Mouse (Mus musculus) embryo, embryonic 10.5 days (tissue): ENCODE measurements at regions not wholly inside any gene's neighbourhood (a gene's known extent, or its start where the extent isn't known, plus 50 kb on each side); places are given as distances from the start of the nearest gene placed in this dataset.

ENCODE experiments used
- DNase-seq: peaks from one replicate; pipeline ENCODE4 v3.0.0-alpha.2; 2015; ENCODE audit warnings: low spot score

DNA sequence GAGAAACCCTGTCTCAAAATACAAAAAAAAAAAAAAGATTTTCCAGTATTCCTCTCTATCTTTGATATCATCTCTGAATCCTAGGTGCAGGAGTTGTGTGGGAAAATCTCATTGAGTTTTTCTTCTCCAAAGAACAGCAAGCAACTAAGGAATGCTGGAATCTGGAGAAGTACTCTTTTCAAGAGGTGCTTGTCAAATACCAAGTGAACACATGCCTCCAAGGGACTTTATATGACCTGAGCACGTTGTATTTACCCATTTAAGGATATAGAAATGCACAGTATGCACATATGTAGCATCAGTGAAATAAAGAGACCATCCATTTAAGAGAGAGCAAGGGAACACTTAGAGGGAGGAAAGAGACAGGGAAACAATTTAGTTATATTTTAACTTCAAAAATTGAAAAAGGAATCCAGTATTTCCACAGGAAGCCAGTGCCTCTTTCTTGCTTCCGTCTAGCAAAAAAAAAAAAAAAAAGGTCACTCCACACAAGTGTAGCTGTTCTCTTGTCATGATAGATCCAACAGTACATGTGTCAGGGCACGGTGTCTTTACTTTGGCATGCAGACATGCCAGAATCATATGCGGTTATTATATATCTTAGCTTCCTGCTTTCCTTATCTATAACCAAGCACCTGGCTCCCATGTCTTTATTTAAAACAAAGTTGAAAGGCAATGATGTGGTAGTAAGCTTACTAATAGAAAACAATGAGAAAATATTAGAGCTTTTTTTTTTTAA lies 212.1 kb upstream of the Etaa1 start:
- no peak for DNase-seq

DNA sequence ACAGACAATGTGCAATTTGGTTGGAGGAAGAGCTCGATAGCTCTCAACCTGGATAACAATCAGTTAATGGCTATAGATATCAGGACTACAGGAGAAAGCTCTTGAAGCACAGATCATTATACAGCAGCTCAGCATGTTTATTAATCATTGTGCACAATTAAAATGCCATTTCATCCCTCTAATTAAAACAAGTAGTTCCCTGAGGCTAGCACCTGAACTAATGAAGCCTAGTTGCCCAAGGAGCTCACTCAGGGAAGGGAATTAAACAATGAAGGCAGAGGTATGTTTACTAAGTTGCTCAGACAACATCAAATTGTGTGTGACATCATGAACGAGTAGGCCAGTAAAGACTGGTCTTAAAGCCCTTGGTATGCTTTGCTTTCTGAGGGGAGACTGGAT lies 210.3 kb upstream of the Etaa1 start:
- DNase-seq, result no peak

DNA sequence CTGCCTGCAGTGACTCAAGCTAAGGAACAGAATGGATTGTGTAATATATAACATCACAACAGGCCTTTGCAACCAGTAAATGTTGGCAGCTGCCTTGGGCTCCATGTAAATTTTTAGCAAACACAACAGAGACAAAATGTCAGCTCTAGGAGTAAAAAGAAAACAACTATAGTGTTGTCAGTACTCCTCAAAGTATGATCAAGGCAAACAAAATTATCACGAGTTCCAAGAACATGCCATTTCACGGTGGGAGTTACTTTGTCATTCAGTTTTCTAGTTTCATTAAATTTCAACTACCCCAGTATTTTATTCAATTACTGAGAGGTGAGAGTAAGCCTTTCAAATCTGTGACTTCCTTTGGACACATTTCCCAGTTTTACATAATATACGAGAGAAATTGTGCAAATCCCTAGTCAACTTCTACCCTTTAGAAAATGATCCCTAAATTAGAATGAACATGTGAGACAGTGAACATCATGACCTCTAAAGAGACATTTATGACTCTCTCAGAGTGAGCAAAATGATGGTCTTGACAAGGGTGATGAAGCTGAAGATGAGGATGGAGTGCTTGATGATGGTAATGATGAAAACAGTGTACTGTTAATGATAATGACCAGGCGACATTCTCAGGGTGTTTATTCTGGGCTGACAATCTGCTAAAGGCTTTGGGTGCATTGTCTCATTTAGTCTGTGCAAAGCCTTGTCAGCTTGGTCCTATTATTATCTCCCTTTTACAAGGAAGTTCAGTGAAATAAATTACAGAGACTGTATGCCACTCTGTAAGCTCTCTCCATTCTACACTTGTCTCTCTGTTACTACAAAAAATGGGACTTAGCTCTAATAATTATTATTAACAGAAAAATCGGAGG lies 209.7 kb upstream of the Etaa1 start:
- DNase-seq, result no peak

DNA sequence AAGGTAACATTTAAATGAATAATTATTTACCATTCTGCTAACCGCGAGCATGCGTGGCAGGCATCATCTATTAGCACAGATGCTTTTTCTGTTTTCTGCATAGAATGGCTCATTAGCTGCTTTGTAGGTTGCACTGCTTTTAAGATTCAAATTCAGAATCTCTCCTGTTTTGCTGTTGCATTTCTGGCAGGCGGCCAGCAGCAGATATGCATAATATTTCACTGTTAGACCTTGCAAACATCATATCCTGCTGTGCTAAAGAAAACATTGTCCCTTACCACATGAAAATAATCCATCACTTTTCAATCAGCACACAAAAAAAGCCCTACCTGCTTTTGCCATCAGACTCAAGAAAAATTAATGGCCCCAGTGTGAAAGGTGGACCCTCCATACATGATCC lies 202.8 kb upstream of the Etaa1 start:
- DNase-seq, result peak; percentile 18

DNA sequence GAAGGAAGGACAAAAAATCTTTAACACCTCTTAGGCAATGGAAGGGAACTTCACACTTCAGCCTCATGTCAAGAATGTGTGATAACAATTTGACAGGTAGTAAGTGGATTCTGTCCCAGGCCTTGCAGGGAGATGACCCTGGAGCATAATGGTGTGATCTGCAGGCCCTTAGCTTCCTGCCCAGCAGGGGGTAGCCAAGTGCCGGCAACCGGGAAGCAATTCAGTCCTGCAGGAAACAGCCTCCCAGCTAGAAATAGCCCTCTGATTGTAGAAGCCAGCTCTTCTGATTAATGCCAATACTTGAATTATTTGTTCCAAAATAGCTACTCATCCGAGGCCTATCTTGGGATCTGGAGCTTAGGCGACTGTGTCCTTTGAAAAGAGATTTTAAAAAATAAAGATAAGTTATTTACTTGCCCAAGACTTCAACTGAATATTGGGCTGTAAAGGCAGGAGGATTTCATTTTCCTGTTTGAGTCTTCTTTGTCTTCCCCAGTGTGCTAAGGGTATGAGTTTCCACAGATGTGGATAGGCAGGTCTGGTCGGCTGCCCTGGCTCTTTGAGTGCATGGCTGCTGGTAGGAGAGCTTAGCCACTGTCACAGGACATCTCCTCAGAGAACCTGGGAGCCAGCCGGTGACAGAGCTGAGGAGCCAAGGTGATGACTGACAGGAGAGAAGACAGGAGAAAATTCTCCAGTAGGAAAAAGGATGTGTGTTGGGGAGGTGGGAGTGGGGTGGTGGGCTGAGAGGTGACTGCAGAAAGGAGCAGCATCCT lies 198.3 kb upstream of the Etaa1 start:
- DNase-seq, result peak; percentile 82

DNA sequence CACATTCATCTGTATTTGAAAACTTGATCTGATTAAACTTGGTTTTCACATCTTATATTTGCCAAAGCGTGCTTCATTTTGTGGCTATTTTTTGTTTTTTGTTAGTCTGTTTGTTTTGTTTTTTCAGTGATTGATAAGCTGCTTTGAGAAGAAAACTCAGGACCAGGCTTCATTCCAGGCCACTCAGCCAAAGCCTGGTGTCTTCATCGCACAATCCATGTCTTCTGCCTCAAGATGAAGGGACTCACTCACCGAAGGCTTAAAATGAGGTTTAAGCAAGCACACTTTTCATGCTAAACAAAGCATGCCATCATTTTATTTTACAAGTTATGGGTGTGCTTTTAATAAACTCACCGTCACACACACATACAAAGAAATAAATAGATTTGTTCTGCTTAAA lies 197.7 kb upstream of the Etaa1 start:
- DNase-seq, result no peak

DNA sequence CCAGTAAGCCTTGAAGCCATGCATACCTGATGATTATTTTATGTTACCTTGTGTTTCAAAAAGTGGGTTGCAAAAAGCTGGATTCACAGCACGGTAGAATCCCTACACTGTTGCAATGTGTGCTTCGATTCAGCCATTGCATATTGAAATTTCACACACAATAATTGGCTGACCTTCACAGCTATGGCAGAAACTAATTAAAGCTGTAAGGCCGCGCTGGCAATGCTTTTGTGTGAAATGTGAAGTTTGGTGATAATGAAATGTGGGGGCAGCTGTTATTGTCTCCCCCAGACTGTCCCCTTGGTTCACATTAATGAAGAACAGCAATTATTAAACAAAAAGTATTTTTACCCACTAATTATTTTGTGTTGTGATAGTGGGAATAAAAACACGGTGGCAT lies 173.8 kb upstream of the Etaa1 start:
- no peak for DNase-seq

DNA sequence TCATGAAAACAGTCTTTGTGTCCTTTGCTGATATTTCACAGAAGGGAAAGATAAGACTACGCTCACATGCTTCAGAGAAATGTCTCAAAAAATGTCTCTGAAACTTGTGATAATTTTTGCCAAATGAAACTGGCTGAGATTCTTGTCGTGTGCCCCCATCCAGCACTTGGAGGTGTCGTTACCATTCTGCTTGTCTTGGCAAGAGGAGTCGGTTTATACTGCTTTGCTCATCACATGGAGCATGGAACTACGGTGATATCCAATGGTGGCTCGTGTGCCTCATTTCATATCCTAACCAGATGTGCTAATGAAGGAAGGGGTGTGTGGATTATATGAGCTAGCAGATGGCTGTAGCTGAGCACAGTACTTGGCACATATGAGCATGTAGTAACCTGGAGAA lies 169.4 kb upstream of the Etaa1 start:
- no peak for DNase-seq

DNA sequence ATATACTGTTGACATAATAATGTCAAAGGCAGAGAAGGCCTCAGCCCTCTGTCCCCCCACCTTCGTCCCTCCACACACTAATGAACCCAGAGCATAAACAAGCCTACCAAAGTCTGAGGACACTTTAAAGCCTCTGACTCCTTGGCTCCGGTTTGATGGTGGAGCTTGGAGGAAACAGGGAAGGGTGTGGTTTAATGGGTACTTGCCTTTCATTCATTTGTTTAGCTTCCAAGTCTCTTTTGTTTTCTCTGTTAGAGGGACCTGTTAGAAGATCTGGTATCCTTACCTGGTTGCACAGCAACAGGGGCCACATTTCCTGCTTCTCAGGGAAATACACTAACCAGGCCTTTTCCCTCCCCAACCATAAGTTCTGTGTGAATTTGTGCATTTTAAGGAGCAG lies 168.9 kb upstream of the Etaa1 start:
- no peak for DNase-seq

DNA sequence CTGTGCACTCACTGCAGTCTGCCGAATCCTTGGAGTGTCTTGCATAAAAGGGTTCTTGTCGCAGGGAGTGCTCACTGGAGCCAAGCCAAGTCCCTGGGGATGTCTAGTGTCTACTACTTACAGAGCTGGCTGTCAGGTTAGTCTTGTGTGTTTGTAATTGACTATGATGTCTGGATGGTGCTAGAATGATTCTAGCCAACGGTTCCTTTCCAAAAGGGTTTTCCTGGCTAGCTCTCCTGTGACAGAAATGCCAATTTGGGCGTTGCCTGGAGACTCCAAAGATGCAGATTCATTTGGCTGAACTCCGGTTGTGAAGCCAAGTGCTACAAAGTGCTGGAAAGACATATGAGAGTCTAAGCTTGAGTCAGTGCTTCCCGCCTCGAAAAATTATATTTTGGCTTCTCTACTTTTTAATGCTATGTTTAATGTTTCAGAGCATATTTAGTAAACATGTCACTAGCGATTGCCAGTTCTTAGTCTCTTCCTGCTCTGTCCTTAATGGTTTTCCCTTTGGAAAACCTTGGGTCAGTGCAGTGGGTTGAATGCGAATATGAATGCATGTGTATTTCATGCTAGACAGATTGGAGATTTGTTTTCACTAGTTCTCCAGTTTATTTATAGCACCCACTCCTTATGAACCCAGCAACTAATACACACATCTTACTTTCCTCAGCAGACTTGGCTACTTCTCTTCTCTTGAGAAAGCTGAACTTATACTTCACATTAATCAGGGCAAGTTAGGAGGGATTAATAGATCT lies 162.2 kb upstream of the Etaa1 start:
- no peak for DNase-seq

DNA sequence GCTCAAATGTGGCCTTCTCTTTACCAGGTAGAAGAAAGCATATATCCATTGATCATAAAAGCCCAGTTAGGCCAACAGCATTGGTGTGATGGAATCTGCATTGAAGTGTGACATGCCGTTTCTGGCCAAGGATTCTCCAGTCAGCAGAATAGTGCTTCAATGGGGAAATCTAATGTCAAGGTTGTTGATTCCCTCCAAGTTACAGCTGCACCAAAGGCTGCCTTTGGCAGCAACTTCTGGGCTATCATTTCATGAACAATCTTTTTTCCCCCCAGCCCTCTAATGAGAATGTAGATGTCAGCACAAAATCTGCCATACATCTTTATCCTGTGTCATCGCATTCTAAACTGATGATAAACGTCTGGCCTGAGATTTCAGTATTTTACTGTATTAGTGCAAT lies 149.2 kb upstream of the Etaa1 start:
- no peak for DNase-seq

DNA sequence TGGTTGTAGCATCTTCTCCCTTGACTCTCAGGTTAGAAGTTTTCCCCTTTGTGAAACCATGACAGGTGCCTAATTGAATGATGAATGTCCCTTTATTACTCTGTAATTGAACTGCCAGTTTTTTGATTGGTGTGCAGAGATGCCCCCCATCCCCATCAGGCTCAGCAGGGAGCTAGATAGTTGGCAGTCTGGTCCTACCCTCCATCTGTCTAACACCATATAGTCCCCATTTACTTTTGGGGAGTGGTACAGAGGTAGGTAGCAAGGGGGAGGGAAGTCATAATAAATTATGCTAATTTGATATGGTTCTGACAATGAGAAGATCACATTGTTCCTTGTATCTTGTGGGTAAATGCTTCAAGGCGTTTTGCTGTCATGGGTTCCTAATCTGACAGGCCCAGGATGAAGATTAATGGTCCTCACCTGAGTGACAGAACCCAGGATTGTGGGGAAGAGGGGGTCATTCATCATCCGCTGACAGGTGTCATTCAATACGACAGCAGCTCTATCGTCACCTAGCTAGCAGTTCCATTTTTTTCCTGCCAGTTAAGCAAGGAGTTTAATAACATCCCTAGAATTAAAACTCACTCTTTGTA lies 122.3 kb upstream of the Etaa1 start:
- DNase-seq, result no peak

DNA sequence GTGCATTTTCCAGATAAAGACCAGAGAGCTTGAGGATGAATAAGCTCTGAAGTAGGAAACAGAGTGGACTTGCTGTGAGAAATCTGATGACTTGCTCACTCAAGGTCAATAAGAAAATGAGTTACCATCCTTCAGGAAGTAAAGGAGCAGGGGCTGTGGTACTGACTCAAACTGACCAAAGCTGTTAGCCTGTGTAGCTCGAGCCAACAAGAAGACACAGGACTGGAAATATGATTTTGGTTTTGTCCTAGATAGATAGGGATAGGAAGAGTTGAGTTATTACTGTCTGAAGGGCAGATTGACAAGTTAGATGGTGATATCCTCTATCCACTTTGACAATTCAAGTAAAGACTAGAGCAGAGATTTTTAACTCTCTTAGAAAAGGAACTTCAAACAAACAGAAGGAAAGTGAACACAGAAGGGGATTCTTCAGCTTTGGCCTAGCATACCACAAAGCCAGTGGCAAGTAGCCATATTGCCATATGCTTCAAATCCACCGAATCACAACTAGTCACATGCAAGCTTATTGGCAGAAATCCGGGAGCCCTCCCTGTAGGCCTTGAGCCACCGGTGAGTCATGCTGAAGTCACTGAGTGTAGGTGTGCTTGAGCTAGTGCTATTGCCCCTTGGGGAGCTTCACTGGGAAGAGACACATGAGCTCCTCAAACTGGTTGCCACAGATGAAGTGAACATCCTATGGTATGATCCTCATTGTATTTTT lies 117.1 kb upstream of the Etaa1 start:
- DNase-seq, result no peak

DNA sequence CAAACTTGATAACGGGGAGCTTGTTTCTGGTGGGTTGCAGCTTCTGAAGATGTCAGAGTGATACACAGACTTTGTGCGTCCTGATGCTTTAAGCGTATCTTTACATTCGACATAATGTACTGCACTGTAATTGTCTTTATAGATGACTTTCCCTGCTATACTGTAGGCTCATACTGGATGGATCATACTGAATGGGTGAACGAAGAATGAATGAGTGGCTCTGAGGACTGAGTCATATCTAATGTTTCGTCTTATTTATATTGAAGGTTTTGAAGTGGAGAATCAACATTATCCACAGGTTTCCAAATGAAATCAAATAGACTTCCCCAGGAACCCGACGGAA lies 116.3 kb upstream of the Etaa1 start:
- no peak for DNase-seq

DNA sequence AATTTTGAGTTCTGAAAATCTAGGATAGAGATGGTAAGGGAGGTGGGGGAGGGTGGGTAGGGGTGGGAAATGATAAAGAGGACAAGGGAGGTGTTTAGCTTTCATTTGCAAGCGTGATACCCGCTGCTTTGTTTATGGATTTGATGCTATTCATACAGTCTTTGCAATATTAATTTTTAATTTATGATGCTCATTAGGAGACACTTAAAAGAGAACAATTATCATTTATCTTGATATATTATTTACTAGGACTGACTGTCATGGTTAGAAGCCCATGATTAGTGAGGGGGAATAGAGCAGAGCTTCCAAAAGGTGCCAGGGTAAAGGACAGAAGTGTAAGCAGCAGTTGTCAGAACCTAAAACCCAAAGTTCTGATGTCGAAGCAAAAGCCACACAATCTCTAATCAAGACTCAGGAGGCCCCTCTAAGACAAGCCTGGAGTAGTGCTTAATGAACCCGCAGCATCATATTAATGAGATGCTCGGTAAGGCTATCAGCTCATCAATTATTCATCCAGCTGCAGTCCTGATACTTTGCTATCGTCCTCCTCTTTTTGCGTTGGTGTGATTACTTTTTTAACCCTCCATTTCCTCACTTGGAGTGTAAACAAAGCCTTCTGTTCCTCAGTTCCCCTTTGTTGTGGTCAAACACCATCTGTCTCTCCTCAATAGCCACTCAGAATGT lies 115.8 kb upstream of the Etaa1 start:
- no peak for DNase-seq

DNA sequence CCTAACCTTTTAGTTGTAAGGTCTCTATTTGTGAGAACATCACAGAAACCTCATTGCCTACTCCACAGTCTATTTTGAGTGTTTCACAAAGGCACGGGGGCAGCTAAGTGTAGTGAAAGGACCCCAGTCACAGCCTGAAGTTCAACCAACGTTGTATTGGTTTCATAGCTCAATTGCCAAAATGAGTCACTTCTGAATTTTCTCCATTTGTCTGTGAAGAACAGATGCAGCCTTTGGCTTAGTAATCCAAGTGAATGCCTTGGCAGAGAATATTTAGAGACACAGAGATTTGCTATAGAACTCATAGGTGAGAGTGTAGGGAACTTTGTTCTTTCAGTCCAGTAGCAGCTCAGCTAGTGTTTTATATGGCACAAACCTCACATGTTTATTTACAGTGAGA lies 114.4 kb upstream of the Etaa1 start:
- DNase-seq, result no peak

DNA sequence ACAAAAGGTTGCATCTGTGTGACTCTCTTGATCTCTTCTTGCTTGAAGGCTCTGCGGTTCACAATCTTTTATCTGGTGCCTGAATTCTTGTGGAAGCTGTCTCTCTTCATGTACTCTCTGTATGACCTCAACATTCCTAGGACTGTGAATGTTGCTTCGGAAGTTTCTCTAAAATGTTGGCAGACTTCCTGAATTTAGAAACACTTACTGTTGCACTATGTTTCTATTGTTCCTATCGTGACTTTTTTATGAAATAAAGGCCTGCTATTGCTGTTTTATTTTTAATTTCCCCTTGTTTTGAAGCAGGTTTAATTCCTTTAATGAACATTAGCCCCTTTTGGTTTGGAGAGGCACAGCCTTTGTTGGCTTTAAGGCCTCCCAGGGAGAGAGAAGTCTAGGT lies 114.0 kb upstream of the Etaa1 start:
- DNase-seq, result no peak

DNA sequence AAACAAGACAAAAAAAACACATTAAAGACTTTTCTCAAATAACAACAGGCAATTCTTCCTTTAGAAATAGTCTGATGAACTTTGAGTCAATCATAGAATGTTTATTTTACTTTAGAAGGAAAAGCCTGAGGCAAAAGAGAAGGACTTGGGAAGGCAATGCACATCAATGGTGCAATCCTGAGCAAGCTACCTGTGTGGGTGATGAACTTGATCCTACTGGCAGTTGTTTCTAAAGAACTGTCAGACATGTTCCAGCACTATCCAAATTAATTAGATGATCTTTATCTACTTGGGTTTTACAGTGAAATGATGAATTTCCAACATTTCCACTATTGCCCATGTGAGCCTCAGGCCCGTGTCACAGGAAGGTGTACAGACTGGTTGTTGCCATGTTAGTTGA lies 87.9 kb upstream of the Etaa1 start:
- DNase-seq, result no peak

DNA sequence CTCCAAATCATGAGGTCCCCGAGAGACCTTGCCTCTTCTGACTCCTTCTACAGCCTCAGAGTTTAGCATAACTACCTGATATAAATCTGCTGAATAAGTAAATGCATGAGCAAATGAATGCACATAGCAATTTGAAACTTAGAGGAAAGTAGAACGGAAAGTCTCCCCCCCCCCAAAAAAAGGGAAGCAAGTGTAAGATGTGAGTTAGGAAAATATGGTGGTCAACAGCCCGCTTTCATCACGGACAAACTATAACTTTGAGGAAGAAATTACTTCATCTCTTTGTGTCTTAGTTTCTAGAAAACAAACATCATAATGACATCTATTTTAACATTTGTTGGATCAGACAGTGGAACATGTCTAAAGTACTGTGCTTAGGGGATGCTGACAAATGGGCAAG lies 77.4 kb upstream of the Etaa1 start:
- DNase-seq, result no peak

DNA sequence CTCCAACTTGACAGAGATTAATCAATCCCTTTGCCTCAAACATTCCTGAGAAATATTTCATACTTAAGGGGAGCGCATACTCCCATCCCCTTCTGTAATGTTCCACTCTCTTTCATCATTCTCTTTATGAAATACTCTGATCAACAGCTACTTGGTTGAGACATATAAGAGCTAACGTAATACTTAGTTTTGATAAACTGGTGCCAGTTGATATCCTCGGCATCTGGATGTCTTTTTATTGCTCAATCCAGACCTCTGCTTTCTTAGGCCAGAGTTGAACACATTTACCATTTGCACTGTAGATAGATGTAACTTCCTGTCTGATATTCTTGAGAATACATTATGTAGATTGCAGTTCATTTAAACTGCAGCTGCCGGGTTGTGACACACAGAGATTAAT lies 68.4 kb upstream of the Etaa1 start:
- no peak for DNase-seq

DNA sequence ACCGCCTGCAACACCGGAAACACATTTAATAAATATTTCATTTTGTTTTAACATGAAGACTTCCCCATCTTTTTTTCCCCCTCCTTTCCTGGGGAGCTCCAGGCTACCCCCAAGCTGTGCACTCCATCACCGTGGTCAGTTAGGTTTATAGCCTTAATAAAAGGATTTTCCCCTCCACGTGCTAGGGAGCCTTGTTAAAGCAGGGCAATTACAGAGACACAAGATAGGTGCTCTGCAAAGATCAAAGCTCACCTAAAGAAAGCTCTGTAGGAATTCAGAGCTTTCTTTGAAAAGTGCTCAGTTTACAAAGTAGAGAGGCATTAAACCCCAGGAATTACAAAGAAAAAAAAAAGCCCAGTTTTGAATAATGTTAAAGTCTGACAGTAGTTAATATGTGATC lies 61.6 kb upstream of the Etaa1 start:
- no peak for DNase-seq
